9 mouse cellular contexts compared by ENCODE assay signal in the genomic region with DNA sequence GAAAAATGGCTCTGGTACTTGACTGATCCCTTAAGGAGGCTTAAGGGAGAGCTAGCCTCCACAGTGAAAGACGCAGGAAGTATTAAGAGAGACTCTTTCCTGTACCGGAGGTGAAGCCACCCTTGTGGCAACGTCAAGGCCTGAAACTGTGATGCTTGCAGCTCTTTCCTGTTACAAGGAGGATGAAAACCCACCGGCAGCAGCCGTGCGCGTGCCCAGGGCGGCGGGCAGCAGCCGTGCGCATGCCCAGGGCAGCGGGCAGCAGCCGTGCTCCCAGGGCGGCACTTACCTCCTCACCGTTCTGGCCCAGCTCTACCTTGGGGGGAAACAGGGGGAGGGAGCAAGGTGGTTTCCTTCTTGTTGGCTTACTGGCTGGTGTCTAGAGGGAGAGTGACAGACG. TPM values are rescaled to one million over a fixed set of nuclear protein-coding genes. Genes with fewer than 3 reads are reported as not detected.
DNase-seq lines count a peak whose midpoint lies in the region; ATAC-seq and TF ChIP-seq lines count a peak whose summit lies in the region.
"Had no signal": no experiment of that assay in that cellular context is flagged by ENCODE, and none has a peak within 500 bp of the region (broad histone marks: within the 10 kb centered on the region; RNA-seq: fewer than 3 reads in every experiment).

No protein-coding gene starts in this region.

- H3K4me1 ChIP-seq in heart, embryonic 12.5 days (replicated peaks): peaks cover 63% of the 10 kb centered on the region
- peaks cover 7% of the 10 kb centered on the region for H3K4me1 ChIP-seq in intestine, embryonic 15.5 days (replicated peaks)
- no peaks in the 10 kb centered on the region for H3K4me1 ChIP-seq in stomach, postnatal 0 days (replicated peaks; ENCODE audit: control insufficient read depth, insufficient read depth)

- no peak for TF ChIP-seq CTCF in stomach, postnatal 0 days (IDR thresholded peaks at IDR 0.05; ENCODE audit: low read depth)

- ATAC-seq in heart, embryonic 12.5 days (ENCODE audit: insufficient number of reproducible peaks, low FRiP score): 0 out of 2 replicates have a peak, but pooled peaks have one; percentile 38
- ATAC-seq in intestine, embryonic 15.5 days: no peak
- no peak for ATAC-seq in stomach, postnatal 0 days (ENCODE audit: low FRiP score, low TSS enrichment)

- WGBS in heart, embryonic 12.5 days: 70% methylated on average over 16 of the region's 16 CpGs
- WGBS in intestine, embryonic 15.5 days: 74% methylated on average over 16 of the region's 16 CpGs
- WGBS in stomach, postnatal 0 days: 74% methylated on average over 16 of the region's 16 CpGs

- no peak for TF ChIP-seq EP300 in stomach, postnatal 0 days (optimal IDR thresholded peaks at IDR 0.05)

- H3K4me3 ChIP-seq in heart, embryonic 12.5 days: no peak overlapping the region
- no peak overlapping the region for H3K4me3 ChIP-seq in intestine, embryonic 15.5 days (replicated peaks)
- no peak overlapping the region for H3K4me3 ChIP-seq in stomach, postnatal 0 days (ENCODE audit: low read depth, low read length)

- H3K4me2 ChIP-seq in heart, embryonic 12.5 days: no peak overlapping the region
- no peak overlapping the region for H3K4me2 ChIP-seq in intestine, embryonic 15.5 days (replicated peaks)
- no peak overlapping the region for H3K4me2 ChIP-seq in stomach, postnatal 0 days (replicated peaks; ENCODE audit: low read depth)

- no peaks in the 10 kb centered on the region for H3K9me3 ChIP-seq in heart, embryonic 12.5 days (replicated peaks)
- H3K9me3 ChIP-seq in intestine, embryonic 15.5 days: no peaks in the 10 kb centered on the region
- no peaks in the 10 kb centered on the region for H3K9me3 ChIP-seq in stomach, postnatal 0 days (ENCODE audit: control insufficient read depth, low read length)

- no peaks in the 10 kb centered on the region for H3K27me3 ChIP-seq in heart, embryonic 12.5 days (replicated peaks)
- no peaks in the 10 kb centered on the region for H3K27me3 ChIP-seq in intestine, embryonic 15.5 days (replicated peaks)
- no peaks in the 10 kb centered on the region for H3K27me3 ChIP-seq in stomach, postnatal 0 days (ENCODE audit: control insufficient read depth, insufficient read depth, low read length)

- peaks cover 73% of the 10 kb centered on the region for H3K36me3 ChIP-seq in heart, embryonic 12.5 days
- H3K36me3 ChIP-seq in intestine, embryonic 15.5 days: no peaks in the 10 kb centered on the region
- no peaks in the 10 kb centered on the region for H3K36me3 ChIP-seq in stomach, postnatal 0 days (ENCODE audit: control insufficient read depth, insufficient read depth, low read length)

- peak overlapping the region; percentile 31; the same call in 1 of the 2 replicates for H3K9ac ChIP-seq in heart, embryonic 12.5 days
- H3K9ac ChIP-seq in intestine, embryonic 15.5 days: no peak overlapping the region
- H3K9ac ChIP-seq in stomach, postnatal 0 days (ENCODE audit: low read length): no peak overlapping the region
- H3K9ac ChIP-seq: liver, embryonic 14.5 days had no signal

- H3K27ac ChIP-seq in heart, embryonic 12.5 days (ENCODE audit: poor library complexity, severe bottlenecking): peak overlapping the region; percentile 94
- H3K27ac ChIP-seq in intestine, embryonic 15.5 days: 0 out of 2 replicates have a peak overlapping the region, but pooled peaks have one; percentile 20
- H3K27ac ChIP-seq in stomach, postnatal 0 days (replicated peaks): peak overlapping the region; percentile 63; the same call in 1 of the 2 replicates
- H3K27ac ChIP-seq: liver, embryonic 14.5 days had no signal

- DNase-seq in heart, adult 9 months (ENCODE audit: low spot score in 2 of 2): no peak
- DNase-seq in right cerebral cortex, postnatal 4 days: peak; percentile 19
- DNase-seq in right cerebral cortex, postnatal 10 days (ENCODE audit: low spot score in 2 of 2): no peak
- no peak for DNase-seq in stomach, postnatal 0 days (ENCODE audit: low spot score)
- DNase-seq in gastrocnemius, postnatal 14 days: no peak
- no peak for DNase-seq in T-cell, adult 2 months (ENCODE audit: low spot score)

- intact Hi-C loops in gastrocnemius, postnatal 14 days (cut with DNase I; ENCODE audit: low total_unique reads): loop anchor here (5.0 kb wide), 1 partner anchor 74 kb away; no protein-coding TSS in a partner anchor

RNA-seq across cellular contexts. Expression of gene Mpzl1, which starts 28.9 kb away (rescaled TPM):
- 126 and 135 TPM in 2 replicates for polyA plus RNA-seq in heart, embryonic 12.5 days (2016; fragmentation: Nextera tagmentation; extraction: Ambion mirVana)
- polyA plus RNA-seq in intestine, embryonic 15.5 days (2015; fragmentation: Nextera tagmentation; extraction: Ambion mirVana): 129 and 130 TPM in 2 replicates
- polyA plus RNA-seq in stomach, postnatal 0 days (2015; fragmentation: Nextera tagmentation; extraction: Ambion mirVana): 71.4 and 76.4 TPM in 2 replicates
- 10 to 100 TPM; 23.8 to 25.6 TPM for total RNA-seq in gastrocnemius, postnatal 14 days (2021)

RNA-seq across cellular contexts. Expression of gene Rcsd1, which starts 46.3 kb away (rescaled TPM):
- 113 and 122 TPM in 2 replicates for polyA plus RNA-seq in heart, embryonic 12.5 days (2016; fragmentation: Nextera tagmentation; extraction: Ambion mirVana)
- 32.7 and 33.8 TPM in 2 replicates for polyA plus RNA-seq in intestine, embryonic 15.5 days (2015; fragmentation: Nextera tagmentation; extraction: Ambion mirVana)
- 16.1 TPM in 2 replicates for polyA plus RNA-seq in stomach, postnatal 0 days (2015; fragmentation: Nextera tagmentation; extraction: Ambion mirVana)
- 100 to 1,000 TPM; 117 to 125 TPM for total RNA-seq in gastrocnemius, postnatal 14 days (2021)

Comparison
In these comparisons a context has a peak if more than half of its experiments do, and no peak if none do; other contexts are left out.
1. H3K27ac ChIP-seq: peak in every context shown above with its lines; median percentile 94 in heart, embryonic 12.5 days; 63 in stomach, postnatal 0 days; 20 in intestine, embryonic 15.5 days.